Mouse (Mus musculus) kidney, embryonic 14.5 days (tissue): ENCODE measurements at regions not wholly inside any gene's neighbourhood (a gene's known extent, or its start where the extent isn't known, plus 50 kb on each side); places are given as distances from the start of the nearest gene placed in this dataset.

ENCODE experiments used
- ATAC-seq: fragments of 200-750 bp; cut with Nextera tagmentation; 2 replicates; pipeline ENCODE4 v1.8.0; 2017; ENCODE audit warnings: moderate number of reproducible peaks, mild to moderate bottlenecking, moderate TSS enrichment, moderate library complexity; ENCODE audit not compliant: low FRiP score, low TSS enrichment
- H3K27ac ChIP-seq: fragments of 300-500 bp; sonication (generic); 2 replicates; pipeline ENCODE4 v1.5.1; 2014; ENCODE audit warnings: low read depth, mild to moderate bottlenecking, low read length, moderate library complexity, mixed read lengths
- H3K27me3 ChIP-seq: fragments of 300-500 bp; sonication (generic); 2 replicates; pipeline ENCODE4 v1.6.1; 2014; ENCODE audit warnings: mild to moderate bottlenecking, low read length; ENCODE audit not compliant: control insufficient read depth, insufficient read depth
- H3K36me3 ChIP-seq: fragments of 300-500 bp; sonication (generic); 2 replicates; pipeline ENCODE4 v1.6.1; 2014; ENCODE audit warnings: low read length, mixed read lengths; ENCODE audit not compliant: control insufficient read depth, insufficient read depth
- H3K4me1 ChIP-seq: fragments of 300-500 bp; sonication (generic); 2 replicates; pipeline ENCODE4 v1.6.1; 2014; ENCODE audit warnings: low read length, mixed read lengths; ENCODE audit not compliant: control insufficient read depth, insufficient read depth
- H3K4me2 ChIP-seq: fragments of 300-500 bp; sonication (generic); replicated peaks from 2 replicates; pipeline ENCODE4 v1.6.1; 2014; ENCODE audit warnings: low read depth, mild to moderate bottlenecking, low read length
- H3K4me3 ChIP-seq: fragments of 300-500 bp; sonication (generic); 2 replicates; pipeline ENCODE4 v1.5.1; 2014; ENCODE audit warnings: mild to moderate bottlenecking, low read length
- H3K9ac ChIP-seq: fragments of 300-500 bp; sonication (generic); 2 replicates; pipeline ENCODE4 v1.6.1; 2014; ENCODE audit warnings: low read depth, mild to moderate bottlenecking, low read length, moderate library complexity
- H3K9me3 ChIP-seq: fragments of 300-500 bp; sonication (generic); 2 replicates; pipeline ENCODE4 v1.6.1; 2016; ENCODE audit warnings: low read length; ENCODE audit not compliant: control insufficient read depth
- WGBS: fragments of 180-500 bp; shearing (Covaris S2); extraction: QIAGEN DNeasy Blood & Tissue Kit; methylation state at CpG from one replicate; pipeline ENCODE4 v1.1.7; 2014; 5-methylcytosine and 5-hydroxymethylcytosine counted together

DNA sequence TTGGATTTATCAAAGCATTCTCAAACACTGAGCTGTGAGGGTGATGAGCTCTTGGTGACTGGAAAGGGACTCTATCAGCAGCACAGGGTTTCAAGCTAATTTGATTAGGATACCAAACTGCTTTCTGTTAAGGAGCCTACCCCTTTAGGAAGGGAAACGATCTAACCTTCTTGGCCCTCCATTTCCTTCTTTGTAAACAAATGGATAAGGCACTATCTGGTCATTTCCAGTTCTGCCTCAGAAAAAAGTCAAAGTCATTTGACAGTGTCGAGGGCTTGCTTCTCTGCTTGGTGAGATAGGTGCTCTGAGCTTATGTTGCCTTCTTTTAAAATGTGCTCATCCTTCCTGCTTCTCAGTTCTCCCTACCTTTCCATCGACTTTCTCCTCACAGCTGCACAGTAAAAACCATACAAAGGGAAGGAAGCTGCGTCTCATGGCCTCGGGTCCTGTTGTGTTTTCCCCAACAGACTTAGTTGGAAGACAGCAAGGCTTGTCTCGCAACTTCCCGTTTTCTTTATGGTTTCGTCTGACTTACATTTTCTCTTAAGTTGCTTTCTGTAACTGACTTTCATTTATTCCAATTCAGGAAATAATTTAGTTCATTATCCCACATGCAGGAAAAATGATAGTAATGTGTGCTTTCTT is 54.3 kb upstream of the Bmp2 start:
- Histone ChIP-seq H3K27ac (no peak overlapping the region), H3K9me3 (no peaks in the 10 kb centered on the region), H3K4me1 (no peaks in the 10 kb centered on the region), H3K9ac (no peak overlapping the region), H3K27me3 (no peaks in the 10 kb centered on the region), H3K4me3 (no peak overlapping the region), H3K36me3 (no peaks in the 10 kb centered on the region), H3K4me2 (no peak overlapping the region)
- 77% methylated on average over 8 of the region's 8 CpGs for WGBS
- no peak for ATAC-seq

- Histone ChIP-seq H3K4me2 (no peak overlapping the region), H3K4me1 (no peaks in the 10 kb centered on the region), H3K27ac (no peak overlapping the region), H3K9ac (no peak overlapping the region), H3K27me3 (no peaks in the 10 kb centered on the region), H3K36me3 (no peaks in the 10 kb centered on the region), H3K9me3 (no peaks in the 10 kb centered on the region), H3K4me3 (no peak overlapping the region)
- ATAC-seq: no peak
- 73% methylated on average over 2 of the region's 2 CpGs for WGBS
These were observed 53.8 kb upstream of the Bmp2 start for GRCm38 (mm10) chr2:133498186-133498571.

- no peaks in the 10 kb centered on the region for H3K4me1 ChIP-seq
- WGBS: 60% methylated on average over 3 of the region's 3 CpGs
- no peaks in the 10 kb centered on the region for H3K9me3 ChIP-seq
- H3K4me3 ChIP-seq: no peak overlapping the region
- H3K36me3 ChIP-seq: no peaks in the 10 kb centered on the region
- H3K9ac ChIP-seq: no peak overlapping the region
- ATAC-seq: no peak
- H3K27ac ChIP-seq: no peak overlapping the region
- H3K4me2 ChIP-seq: no peak overlapping the region
- H3K27me3 ChIP-seq: no peaks in the 10 kb centered on the region
These were observed 53.2 kb upstream of the Bmp2 start for GRCm38 (mm10) chr2:133498717-133499143.

GRCm38 (mm10) chr2:133499904-133500303 is 52.1 kb upstream of the Bmp2 start:
- Histone ChIP-seq H3K27ac (no peak overlapping the region), H3K4me2 (no peak overlapping the region), H3K4me1 (no peaks in the 10 kb centered on the region), H3K27me3 (no peaks in the 10 kb centered on the region), H3K9me3 (no peaks in the 10 kb centered on the region), H3K4me3 (no peak overlapping the region), H3K36me3 (no peaks in the 10 kb centered on the region), H3K9ac (no peak overlapping the region)
- WGBS: 75% methylated on average over 3 of the region's 3 CpGs
- ATAC-seq: no peak
